Mouse (Mus musculus) spleen, postnatal 4 days (tissue): Measurements from ENCODE around the gene Proser3.

ENCODE experiments used
- DNase-seq, 2 experiments: peaks; one replicate each; pipeline ENCODE4 v3.0.0; 2022; ENCODE audit warnings: low spot score in 2 of 2

Proser3 gene

DNA sequence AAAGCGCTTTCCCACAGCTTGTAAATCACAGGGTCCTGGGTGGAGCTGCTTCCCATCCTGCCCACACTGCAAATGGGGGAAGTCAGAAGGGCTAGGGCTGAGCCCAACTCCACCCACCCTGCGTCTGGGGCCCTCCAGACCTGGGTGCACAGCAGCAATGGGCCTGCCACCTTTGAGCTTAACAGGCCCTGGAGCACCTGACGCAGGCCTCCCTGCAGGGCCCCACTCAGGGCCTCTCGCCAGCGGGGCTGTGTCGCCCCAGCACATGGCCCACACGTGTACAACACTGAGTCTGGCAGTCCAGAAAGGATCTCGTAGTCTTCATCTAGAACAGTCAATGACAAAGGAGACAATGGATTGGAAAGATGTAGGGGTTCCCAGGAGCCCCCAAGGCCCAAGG, 27.9 kb upstream of the Proser3 start:
- DNase-seq: no peak

DNA sequence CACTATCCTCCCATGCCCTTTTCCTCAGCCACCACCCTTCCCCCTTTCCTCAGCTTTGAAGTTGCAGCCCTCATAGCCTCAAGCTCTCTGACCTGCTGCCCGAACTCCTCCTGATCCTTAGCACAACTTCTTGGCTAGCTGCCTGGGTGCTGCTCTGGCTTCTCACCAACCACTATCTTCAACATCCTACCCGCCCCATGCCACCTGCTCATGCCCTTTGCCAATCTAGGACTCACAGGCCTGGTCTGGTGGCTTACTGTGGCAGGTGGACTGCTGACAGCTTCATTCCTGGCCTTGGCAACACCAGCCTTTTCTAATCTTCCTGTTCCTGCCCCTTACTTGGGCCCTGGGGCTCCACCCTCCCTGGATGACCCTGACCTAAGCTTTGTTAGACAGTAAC, 20.9 kb upstream of the Proser3 start:
- peak; percentile 75 to 79 for DNase-seq

DNA sequence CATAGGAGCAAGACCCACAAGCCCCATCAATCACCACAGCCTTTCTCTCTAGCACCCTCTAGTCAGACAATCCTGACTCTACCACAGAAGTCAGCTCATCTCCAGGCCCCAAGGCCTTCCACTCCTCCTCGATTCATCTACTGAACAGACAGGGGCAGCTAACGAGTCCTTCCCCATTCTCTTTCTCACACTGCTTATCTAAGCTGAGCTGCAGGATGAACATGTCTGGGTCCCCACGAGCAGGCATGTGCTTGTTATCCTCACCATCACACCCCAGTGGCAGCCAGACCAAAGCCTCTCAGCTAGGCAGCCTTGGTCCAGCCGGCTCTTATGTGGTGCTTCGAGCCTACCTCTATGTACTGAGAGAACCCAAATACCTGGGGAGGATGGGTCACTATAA, 20.3 kb upstream of the Proser3 start:
- DNase-seq: no peak

DNA sequence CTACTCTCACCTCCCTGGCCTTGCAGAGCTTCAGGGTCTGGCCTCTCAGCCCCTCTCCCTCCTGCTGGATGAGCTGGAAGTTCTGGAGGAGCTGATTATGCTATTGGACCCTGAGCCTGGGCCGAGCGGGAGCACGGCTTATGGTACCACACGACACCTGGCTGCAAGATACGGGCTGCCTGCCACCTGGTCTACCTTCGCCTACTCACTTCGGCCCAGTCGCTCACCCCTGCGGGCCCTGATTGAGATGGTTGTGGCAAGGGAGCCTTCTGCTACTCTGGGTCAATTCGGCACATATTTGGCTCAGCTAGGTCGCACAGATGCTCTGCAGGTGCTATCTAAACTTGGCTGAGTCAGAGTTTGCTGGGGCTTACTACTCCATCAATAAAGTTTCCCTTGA, 15.5 kb upstream of the Proser3 start:
- DNase-seq: no peak

DNA sequence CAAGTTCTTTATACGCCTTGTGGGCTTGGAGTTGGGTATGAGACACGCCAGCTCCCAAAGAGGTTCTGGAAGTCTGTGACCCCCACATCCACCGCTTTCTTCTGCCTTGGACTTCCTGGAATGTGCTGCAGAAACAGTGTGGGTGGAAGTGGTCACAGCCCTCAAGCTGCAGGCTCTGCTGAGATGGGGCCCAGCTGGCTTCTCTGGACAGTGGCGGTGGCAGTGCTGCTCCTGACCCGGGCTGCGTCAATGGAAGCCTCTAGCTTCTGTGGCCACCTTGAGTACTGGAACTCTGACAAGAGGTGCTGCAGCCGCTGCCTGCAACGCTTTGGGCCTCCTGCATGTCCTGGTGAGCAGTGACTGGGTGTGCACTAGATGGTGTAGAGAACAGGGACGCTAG, 13.9 kb upstream of the Proser3 start:
- DNase-seq: no peak

DNA sequence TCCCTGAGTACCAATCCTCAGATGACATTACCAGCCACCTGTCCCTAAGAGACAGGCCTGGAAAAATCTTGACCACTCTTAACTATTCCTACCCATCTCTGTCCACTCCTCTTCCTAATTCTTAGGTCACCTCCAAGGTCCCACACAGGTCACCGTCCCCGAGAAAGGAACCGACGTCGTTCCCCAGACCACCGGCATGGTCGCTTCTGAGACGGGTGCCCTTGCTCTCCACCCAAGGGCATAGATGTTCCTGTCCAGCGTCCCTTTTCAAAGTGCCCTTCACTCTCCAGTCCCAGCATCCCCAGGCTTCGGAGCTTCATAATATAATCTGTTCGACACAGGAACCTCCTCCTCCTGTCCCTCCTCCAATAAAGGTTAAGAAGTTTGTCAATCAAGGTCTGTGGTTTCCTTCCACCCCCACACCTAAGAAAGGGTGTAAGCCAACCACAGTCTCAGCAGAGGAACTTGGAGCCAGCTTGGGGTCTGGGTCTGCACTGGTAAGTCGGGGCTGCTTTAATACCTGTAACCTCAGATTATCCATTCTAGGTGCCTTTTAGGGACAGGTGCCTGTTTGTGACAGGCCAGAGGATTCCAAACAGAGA, 13.0 kb upstream of the Proser3 start, which contains the start of gene Igflr1:
Igflr1 (plus strand) TSS at position 458 of the 602 bp plus-strand sequence.
- DNase-seq: no peak

DNA sequence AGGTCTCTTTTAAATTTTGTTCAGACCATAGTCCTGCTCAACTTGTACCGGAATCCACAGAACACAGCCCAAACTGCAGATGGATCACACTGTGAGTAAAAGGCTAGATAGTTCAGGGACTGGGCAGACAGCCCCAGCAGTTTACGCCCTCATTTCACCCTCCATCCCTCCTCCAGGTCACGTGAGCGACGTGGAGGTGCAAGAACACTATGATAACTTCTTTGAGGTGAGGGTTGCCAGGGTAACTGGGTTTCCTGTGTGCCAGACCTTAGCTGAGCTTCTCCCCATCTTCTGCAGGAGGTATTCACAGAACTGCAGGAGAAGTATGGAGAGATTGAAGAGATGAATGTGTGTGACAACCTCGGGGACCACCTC, 11.8 kb upstream of the Proser3 start:
- no peak for DNase-seq

DNA sequence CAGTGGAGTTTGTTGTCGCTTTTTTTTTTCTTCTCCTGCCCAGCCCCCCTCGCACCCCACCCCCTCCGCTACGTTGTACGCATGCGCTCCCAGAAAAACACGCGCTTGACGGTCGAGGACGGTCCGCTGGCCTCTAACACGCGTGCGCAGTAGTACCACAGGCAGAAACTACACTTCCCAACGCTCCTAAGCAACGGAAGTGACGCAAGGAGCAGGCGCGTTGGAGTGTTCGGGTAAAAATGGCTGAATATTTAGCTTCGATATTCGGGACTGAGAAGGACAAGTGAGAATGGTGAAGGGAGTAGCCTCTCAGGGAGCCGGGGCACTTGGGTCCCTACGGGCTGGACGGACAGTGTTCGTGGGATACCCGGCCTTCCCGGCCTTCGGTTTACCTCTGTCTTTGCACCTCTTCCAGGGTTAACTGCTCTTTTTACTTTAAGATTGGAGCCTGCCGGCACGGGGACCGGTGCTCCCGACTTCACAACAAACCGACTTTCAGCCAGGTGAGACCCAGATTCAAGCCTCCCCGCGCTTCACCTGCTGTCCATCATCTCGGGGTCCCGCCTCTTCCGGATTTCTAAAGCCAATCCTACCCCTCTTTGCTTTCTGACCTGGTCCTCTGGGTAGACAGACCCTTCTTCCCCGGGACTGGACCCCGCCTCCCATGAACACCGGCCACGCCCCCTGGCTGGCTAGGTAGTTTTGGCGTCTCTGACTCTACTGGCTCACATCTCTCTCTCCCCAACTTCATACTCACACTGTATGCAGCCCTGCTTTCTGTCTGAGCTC, 11.2 kb upstream of the Proser3 start, which contains the start of the genes U2af1l4, Gm49396 and Psenen:
U2af1l4 (plus strand) TSS at position 185 of the 789 bp plus-strand sequence.
Gm49396 (plus strand) TSS at position 228 of the 789 bp plus-strand sequence.
Psenen (minus strand) TSS at position 511 of the 789 bp plus-strand sequence.
- DNase-seq: peak; percentile 95 to 98

DNA sequence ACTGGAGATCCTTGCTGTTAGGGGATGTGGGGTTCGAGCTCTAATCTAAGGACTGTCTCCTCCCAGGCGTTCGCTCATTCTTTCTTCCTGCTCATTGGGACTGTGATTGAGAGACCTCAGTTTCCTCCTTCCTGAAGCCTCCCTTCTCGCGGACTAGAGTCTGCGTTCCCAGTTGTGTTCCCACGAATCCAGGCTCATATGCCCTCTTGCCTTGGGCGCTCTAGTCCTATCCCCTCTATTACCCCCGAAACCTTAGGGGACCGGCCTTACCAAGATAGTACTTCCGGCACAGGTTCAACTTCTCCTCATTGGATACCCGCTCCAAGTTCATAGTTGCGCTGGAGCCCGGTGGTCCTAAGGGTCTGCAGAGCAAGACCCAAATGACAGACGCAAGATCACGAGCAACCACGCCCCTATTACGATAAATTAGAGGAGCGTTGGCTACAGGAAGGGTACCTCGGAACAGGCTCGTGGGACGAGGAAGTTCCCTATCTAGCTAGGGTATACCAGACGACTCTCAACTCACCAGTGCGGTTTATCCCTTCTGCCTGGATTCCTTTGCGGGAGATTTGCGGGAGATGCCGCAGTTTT, 10.5 kb upstream of the Proser3 start:
- peak in 1 of 2 experiments; percentile 69 for DNase-seq

DNA sequence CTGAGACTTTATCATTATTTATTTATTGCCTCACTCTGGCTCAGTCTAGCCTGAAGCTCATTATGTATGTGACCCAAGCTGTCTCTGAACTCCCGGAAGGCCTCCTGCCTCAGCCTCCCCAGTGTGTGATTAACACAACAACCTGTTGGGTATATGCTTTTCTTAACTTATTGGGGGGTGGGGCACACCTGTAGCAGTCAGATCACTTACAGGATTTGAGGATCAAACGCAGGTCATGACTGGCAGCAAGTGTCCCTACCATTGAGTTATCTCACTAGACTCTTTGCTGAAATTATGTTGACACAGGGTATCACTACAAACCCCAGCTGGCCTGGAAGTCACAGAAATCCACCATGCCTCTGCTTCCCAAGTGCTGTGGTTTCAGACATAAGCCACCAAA, 8.2 kb upstream of the Proser3 start:
- no peak for DNase-seq

DNA sequence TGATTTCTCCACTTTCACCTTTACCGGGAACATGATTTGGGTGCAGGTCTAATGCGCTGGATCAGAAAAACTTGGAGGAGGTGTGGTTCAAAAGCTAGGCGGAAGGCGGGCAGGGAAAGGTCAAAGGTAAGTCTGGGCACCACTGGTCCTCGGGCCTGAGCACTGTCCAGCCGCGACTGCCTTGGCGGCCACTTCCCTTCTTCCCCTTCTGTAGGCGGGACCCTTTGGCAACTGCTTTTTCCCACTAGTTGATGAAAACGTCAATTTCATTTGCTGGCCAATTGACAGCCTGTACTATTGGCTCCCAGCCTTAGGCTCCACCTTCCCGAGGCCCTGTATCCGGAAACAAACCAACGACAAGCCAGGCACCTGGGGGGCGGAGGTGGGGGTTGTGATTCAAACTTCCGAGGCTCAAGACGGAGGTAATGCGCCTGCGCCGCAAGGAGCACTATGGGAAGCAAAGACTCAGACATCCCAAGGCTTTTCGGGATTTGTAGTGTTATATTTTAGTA, 7.4 kb upstream of the Proser3 start, which contains the start of gene Lin37:
Lin37 (minus strand) TSS at position 396 of the 512 bp plus-strand sequence.
- DNase-seq: peak; percentile 91 to 93

DNA sequence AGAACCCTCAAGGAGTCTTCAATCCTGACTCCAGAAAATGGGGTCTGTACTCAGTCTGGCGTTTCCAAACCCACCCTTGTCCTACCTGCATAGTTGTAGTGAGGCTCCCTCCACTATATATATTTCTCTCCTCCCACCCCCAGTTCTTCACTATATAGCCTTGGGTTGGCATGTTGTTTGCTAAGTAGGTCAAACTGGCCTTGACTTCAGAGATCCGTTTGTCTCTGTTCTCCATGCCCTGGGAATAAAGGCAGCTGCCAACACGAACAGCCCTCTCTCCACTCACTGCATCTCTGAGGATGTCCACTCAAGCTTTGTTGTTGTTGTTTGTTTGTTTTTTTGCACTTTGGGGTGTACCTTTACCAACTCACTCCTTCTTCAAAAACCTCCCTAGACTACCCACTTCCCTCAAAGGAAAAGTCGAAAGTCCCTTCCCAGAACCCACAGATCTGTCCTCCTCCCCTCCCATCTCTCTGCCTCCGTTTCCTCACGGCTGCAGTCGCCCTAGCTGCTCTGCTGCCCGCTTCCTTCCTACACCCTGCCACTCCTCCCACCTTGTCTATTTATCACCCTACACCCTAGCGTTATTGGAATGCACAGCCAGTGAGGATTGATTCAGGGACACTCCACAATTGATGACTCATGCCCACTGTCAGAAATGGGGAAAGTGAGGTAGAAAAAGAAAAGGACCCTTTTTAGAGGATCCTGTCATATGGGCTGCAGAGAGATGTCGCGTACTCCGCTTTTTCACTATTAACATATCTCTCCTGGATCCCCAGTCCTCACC, 6.8 kb upstream of the Proser3 start:
- no peak for DNase-seq

DNA sequence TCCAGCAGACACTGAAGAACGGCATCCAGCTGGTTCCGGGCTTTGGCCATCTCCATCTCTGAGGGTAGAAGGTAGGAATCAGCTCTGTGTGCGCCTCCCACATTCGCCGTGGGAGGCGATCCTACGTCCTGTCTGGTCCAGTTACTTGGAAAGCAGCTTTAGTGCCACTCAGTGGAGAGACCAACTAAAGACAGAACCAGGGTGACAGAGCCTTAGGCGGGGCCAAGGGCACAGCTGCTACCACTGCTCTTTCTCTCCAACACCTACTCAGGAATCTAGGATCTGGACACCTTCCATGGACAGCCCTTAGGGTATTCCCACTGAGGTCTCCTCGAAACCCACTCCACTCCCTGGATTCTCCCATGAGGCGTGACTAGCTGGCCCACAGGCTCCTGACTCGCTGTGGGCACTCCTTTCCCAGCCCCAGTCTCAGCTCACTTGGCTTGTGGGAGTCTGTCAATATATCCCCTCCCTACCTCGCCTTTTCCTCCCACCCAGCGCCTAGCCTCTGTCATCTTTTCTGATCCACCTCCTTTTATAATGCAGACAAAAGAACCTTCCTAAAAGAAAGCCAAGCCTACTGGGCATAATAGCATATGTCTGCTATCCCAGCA, 5.9 kb upstream of the Proser3 start:
- no peak for DNase-seq

DNA sequence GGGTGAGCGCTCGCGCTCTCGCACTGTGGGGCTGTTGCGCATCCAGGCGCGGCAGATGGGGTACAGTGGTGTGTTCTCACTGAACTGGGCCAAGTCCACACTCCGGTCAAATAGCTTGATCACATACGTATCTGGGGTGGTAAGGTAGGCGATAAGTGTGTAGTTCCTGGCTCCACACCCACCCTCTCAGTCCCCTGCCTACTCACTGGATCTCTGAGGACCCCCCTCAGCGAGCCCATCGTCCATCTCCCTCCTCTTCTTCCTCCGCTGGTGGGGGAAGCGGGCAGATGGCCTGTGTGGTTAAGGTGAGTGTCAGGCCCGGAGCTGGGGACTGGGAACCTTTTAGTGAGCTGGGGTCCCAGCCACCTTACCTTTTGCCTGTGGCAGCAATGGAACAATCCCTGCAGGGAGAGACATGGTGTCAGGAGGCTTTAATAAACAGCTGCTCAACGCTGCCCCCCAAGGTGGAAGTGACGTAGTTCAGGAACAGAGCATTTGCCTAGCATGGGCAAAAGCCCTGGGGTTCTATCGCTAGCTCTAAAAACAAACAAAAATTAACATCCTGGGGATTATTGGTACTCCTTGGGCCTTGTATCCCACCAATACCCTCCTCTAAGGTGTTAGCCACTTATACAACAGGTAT, 4.9 kb upstream of the Proser3 start:
- DNase-seq: peak in 1 of 2 experiments; percentile 72

DNA sequence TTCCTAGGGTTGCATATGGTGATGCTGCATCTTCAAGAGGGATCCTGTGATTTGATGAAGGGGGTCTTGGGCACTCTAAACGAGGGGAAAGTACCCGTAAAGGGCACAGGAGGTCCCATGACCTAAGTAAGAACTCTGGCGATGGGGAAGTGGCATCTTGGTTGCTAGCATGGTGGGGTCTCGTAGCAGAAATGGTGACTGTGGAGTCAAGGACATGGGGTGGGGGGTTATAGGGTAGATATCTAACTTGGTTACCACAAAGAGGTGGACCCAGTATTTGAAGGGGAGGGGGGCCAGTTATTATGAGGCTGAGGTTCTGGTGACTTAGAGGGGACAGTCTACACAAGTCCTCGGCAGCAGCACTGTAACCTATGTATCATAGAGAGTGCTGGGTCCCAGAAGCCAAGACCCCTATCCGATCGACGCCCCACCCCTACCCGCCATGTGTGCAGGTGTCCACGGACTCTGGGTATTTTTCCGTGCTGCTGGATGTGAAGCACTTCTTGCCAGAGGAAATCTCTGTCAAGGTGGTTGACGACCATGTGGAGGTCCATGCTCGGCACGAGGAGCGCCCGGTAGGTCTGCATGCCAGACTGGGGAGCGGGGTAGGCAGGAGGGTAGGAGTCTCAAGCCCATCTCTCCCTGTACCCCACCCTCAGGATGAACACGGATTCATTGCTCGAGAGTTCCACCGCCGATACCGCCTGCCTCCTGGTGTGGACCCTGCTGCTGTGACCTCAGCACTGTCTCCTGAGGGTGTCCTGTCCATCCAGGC, 1.9 kb upstream of the Proser3 start:
- DNase-seq: peak in 1 of 2 experiments; percentile 63

DNA sequence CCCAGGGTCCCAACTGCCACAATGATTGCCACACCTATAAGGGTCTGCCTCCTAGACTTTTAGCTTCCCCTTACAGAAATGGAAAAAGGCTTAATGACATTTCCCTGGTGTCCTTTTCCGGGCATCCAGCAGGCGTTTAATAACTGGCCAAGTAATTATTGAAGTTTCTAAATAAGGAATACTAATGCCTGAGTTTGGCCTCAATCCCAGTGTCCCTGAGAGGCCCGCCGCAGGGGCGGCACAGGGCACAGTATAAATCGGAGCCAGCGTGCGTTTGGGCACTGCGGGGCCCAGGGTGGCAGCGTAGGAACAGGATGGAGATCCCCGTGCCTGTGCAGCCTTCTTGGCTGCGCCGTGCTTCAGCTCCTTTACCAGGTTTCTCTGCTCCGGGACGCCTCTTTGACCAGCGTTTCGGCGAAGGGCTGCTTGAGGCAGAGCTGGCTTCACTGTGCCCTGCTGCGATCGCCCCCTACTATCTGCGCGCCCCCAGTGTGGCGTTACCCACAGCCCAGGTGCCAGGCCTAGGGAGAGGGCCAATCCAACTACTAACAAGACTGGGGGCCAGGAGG, 1.0 kb upstream of the Proser3 start:
- DNase-seq: peak; percentile 50 to 79

DNA sequence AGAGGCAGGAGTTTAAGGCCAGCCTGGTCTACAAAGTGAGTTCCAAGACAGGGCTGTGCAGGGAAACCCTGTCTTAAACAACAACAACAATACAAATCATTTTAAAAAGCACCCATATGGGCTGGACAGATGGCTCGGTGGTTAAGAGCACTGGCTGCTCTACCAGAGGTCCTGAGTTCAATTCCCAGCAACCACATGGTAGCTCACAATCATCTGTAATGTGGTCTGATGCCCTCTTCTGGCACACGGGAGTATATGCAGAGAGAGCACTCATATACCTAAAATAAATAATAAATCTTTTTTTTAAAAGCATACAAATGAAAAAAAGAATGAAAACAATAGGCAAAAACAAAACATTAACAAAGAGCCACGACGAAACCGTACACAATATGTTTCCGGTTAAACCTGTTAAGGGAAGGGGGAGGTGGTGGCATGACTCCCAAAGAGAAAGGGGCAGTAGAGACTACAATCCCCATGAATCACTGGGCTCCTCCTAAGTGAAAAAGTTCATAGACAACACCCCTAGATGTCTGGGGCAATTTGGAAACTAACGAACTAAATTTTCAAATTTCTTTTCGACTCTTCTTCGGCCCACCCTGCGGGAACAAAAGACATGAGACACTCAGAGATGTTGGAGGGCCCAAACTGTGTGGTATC, 526 bp downstream of the Proser3 start:
- DNase-seq: no peak

DNA sequence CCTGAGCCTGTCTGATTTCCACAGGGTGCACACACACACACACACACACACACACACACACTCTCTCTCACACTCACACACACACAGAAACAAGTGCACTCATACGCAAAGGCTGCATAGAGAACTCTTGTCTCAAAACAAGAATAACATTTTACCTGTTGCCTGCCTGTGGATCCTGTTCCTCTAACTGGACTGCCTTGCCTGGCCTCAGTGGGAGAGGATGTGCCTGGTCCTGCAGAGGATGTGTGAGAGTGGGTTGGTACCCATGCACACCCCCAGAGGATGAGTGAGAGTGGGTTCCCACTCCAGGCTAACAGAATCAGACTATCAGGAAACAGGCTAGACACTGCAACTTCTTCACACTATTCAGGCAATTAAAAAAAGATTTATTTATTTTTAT, 1.5 kb downstream of the Proser3 start:
- peak in 1 of 2 experiments; percentile 60 for DNase-seq

DNA sequence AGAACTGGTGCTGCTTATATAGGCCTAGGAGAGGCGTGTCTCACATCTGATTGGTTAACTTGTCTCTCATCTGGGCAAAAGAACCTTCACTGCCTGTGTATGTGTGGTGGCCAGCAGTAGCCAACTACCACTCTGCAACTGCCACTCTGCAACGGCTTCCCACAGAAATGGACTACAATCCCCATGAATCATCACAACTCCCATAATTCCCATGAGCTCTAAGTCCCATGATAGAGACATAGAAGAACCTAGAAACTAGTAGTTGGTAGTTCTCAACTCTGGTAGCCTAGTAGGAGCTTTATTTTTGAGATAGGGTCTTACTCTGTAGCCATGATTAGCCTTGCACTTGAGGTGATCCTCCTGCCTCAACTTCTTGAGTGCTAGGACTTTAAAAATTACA, 2.2 kb downstream of the Proser3 start:
- DNase-seq: no peak
